Mouse (Mus musculus): ENCODE measurements around the gene Mettl14.

Gene Mettl14

DNA sequence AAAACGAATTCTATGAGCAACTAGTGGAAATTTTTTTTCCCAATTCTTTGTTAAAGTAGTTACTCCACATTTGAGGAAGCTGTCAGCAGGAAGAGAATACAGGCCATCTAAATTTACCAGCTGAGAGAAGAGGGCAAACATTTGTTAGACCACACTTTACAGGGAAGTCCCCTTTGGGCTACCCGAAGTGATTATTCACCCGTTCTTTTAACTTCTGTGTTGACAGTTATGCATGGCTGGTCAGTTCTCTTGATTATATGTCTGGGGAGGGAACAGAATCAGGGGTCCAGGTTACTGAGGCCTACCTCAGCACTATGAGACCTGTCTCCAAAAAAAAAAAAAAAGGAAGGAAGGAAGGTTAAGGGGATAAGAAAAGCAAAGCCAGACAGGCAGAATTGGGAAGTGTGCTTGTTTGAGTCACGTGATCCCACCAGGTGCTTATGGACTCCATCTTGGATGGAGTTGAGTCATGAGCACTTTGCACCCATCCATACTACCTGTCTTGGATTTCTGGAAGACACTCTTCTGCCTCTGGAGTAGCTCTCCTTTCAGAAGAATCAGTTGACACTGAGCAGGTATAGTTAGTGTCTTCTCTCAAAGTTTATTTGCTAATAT, 29.4 kb downstream of the Mettl14 start:
- DNase-seq = no peak

DNA sequence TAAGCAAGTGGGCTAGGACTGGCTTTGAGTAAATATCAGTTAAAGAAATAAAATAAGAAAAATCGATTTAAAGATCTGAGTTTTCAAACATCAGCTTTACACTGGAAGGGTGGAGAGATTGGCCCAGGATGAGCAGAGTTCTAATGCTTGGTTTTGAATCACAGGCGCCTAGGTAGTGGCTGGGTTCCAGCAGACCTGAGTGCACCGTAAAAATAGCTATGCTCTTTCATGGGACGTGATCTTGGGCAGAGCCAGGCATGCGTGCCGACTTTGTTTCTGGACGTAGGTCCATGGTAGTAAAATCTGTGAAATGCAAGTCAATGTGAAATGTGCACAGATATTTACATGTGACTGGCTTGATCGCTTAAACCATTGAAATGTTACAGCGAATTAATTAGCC, 31.5 kb downstream of the Mettl14 start:
- DNase-seq = no peak

DNA sequence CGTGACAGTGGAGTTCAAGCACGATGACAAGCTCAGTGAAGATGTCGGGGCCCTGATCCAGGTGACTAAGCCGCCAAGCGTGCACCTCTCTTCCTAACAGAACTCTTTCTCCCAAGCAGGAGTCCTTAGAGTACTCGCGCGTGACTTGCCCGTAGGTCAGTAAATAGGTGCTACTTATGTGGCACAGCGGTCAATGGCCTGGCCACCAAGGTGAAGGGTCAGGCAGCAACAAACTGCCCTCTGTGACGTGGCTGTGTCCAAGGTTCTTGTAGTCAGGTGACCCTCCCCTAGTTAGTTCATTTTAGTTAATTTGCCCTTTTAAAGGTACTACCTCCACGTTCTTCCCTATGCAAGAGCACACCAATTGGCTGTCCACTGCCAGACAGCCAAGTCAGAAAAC, 32.2 kb downstream of the Mettl14 start:
- no peak for DNase-seq

DNA sequence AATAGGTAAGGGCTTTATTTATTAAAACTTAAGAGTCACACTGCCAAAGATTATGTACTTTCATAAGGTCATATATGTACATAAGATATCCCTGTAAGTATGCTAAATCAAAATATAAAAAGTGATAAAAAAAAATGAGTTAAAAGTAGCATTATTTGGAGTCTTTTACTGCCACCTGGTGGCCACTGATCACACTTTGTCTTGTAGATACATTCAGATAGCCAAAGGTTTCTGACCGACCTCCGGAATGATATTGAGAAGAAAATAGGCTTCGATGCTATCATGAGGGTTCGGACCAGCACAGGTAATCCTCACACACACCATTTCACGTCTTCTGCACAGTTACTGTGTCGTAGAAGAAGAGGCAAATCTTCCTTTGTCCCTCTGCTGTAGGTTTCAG, 32.7 kb downstream of the Mettl14 start:
- no peak for DNase-seq

GRCm38 (mm10) chr3:123351519-123351918, 34.4 kb downstream of the Mettl14 start:
- DNase-seq = no peak

DNA sequence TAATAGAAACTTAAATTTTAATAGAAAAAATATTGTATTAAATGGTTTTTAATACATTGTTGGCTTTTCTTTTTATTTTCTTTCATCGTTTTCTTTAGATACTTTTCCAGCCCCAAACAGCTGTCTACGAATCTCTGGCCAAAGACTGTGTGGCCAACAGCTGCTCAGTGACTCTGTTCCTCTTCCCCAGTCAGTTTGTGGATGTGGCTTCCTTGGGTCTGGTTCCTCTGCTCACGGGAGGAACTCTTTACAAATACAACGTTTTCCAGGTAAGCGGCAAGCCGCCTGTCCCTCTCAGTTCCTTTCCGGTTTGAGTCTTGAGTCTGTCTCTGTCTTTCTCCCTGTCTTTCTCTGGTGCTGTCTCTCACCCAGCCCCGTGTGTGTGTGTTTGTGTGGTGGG, 35.3 kb downstream of the Mettl14 start:
- DNase-seq = no peak

- DNase-seq = no peak
Measured at GRCm38 (mm10) chr3:123348080-123348802, 37.7 kb downstream of the Mettl14 start.

DNA sequence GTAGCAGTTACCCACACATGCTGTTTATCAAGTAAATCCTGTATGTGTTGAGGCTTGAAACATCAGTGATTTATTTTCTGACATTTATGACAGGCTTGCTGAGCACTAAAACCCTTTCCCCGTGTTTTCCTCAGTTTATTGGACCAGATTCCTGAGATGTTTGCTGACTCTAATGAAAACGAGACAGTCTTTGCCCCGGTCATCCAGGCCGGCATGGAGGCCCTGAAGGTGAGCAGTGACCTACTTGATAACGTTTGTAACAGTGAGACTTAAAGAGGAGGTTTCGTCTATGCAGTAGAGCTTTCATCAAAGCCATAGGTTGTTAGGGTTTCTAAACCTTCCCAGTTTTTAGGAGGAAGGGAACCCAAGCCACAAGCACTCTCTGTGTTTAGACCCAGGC, 42.2 kb downstream of the Mettl14 start:
- no peak for DNase-seq

DNA sequence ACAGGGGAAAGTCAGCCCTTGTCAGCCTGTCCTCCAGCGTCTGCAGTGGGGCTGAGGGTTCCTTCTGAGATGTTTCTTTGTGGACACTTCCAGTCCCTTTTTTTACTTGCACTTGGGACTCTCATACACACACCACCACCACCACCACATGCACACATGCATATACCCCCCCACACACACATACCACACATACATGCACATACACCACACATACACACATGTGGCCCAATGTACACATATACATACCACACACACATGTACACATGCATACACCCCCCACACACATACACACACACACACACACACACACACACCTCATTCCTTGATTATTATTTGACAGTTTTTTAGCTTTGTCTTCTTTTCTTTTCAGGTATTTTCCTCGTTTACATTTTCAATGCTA, 44.9 kb downstream of the Mettl14 start:
- DNase-seq = no peak

DNA sequence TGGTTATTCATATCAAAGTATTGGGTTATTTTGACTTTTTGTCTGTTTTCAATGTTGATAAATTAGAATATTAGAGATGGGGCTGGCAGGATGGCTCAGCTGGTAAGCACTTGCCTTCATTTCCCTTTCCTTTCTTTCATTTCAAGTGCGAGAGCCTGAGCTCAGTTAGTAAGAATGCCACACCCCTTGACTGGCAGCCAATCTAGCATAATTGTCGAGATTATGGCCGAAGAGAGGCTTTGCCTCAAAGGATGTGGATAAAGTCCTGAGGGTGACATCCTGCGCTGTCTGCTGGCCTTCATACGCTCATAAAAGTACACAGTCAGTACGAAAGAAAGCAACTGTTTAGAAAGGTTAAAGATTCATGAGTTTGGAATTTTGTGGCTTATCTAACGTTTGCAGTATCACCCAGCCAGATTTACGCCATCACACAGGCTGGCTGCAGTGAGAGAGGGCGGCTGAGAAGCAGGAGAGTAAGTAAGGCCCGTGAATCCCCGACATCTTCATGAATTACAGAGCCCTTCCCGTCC, 47.2 kb downstream of the Mettl14 start:
- DNase-seq = no peak

DNA sequence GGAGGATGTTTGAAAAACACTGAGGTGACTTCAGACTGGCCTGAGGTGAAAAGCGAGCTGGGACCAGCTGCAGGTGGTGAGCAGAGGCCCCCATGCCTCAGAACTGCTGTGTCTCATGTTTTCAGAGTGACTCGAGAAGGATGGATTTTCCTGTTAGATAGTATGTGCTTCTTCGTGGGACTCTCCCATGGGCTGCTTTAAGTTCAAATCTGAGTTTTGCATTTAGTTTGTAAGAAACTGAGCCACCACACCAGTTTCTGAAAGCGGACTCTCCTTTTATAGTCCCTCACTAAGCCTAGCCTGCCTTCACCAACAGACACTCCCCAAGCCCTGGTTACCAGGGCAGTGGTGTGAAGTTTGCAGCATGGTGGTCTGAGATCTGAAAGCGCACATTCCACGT, 48.1 kb downstream of the Mettl14 start:
- no peak for DNase-seq

GRCm38 (mm10) chr3:123336951-123337350, 49.0 kb downstream of the Mettl14 start:
- no peak for DNase-seq

GRCm38 (mm10) chr3:123336455-123336854, 49.5 kb downstream of the Mettl14 start:
- no peak for DNase-seq

DNA sequence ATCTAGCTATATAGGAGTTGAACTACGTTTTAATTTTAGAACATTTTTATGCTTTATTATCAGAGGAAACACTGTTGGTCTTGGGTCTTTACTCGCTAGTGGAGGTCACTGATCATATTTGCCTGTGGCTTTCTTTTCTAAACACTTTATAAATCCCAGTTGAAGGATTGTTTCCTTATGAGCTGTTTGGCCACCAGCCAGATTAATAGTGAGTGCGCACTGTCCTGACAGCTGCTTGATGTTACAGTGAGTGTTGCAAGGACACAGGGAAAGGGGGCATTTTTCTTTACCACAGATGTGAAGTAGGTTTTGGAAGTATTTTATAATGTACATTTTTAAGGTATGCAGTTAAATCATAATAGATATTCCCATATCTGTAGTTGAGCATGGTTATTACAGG, 50.4 kb downstream of the Mettl14 start:
- no peak for DNase-seq

DNA sequence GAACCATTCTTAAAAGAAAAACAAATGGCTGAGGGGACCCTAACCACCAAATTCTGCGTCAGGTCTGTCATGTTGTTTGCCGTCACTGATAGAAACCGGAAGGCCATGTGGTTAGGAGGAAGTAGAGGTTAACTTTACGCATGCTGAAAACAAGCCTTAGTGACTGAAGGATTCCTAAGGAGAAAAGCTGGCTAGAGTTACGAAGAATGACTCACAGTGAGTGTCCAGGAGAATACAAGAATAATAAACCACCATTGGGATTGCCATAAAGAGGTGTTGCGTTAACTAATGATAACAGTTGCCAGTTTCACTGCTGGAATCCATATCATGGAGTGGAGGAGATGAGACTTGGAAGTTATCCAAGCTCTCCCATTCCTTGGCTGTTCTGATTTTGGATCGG, 51.0 kb downstream of the Mettl14 start:
- no peak for DNase-seq

DNA sequence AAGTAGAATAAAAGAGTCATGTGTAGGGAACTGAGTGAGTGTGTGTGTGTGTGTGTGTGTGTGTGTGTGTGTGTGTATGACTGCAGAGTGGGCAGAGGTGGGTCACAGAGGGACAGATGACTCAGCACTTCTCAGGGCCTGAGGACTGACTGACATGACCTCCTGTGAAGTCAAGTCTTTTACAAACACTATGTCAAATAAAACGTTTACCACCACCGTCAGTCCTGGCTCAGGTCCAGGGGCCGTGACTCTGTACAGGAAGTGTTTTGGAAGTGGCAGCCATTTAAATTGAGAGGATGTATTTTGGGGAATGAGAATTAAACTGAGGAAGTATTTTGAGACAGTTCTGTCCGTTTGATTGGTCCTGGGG, 52.9 kb downstream of the Mettl14 start:
- no peak for DNase-seq

GRCm38 (mm10) chr3:123332330-123333054, 53.4 kb downstream of the Mettl14 start:
- DNase-seq = no peak

GRCm38 (mm10) chr3:123330221-123330620, 55.7 kb downstream of the Mettl14 start:
- no peak for DNase-seq

DNA sequence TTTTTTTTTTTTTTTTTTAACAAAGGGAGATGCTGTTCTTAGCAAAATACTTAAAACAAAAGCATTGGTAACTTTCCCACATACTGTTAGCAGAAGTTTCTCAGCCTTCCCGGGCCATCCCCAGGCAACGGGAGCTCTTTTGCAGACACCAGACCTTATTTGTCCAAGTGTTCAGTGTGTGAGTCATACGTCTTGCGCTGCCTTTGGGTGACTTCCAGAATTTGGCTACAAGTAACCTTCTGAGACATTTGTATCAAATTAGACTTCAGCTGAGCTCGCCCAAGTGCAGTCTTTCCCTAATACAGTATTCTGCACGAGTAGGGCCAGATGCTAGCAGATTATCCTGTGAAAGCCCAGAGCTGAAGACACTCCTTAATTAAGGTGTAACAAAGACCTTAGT, 56.7 kb downstream of the Mettl14 start:
- DNase-seq = no peak

- DNase-seq = no peak
Measured at GRCm38 (mm10) chr3:123324326-123324725, 61.6 kb downstream of the Mettl14 start.

GRCm38 (mm10) chr3:123322147-123322546, 63.8 kb downstream of the Mettl14 start:
- no peak for DNase-seq

DNA sequence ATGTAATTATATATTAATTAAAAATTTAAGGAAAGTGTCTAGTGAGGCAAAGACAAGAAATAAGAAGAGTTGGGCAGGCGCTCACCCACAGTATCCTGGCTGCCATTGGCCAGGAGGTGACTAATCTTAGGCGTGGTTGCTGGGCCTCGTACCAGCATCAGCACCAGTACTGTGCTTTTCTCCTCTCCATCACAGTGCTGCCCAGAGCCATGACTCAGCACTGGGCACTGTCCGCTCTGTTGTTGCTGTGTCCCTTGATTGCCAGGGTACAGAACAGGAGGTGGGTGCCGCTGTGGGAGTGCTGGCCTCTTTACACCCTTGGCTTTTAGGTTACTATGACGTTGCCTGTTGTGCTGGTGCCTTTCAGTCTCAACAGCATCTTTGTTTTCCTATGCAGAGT, 64.3 kb downstream of the Mettl14 start:
- no peak for DNase-seq

DNA sequence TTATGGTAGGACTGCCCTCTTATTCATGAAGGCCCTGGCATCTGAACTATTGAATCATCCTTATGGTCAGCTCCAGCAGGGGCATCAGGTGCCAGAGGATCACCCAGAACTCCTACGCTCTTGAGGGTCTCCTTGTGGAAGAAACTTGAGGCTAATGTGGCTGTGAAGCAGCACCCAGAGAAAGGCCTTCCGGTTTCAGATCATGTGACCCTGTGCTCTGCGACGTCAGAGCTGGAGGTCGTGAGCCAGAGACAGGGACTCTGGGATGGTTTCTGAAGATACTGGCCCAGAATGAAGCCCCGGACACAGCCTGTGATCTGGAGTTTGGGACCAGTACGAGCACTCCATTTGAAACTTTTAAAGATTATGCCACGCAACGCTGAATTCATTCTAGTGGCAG, 65.6 kb downstream of the Mettl14 start:
- DNase-seq = no peak
